Mouse (Mus musculus) R1 (cell line): ENCODE results near the gene Brsk1.

Experiments used
- DNase-seq: peaks from one replicate; pipeline ENCODE4 v3.0.0-alpha.2; 2018; ENCODE audit warnings: low read depth, low spot score

The Brsk1 gene

GRCm38 (mm10) chr7:4739041-4739543 is 48.7 kb downstream of the Brsk1 start:
- no peak for DNase-seq

- DNase-seq, result peak; percentile 100
These were observed 49.3 kb downstream of the Brsk1 start, which contains the start of gene Kmt5c for GRCm38 (mm10) chr7:4739544-4740275. Gene Kmt5c (plus strand): TSS chr7:4740115.

DNA sequence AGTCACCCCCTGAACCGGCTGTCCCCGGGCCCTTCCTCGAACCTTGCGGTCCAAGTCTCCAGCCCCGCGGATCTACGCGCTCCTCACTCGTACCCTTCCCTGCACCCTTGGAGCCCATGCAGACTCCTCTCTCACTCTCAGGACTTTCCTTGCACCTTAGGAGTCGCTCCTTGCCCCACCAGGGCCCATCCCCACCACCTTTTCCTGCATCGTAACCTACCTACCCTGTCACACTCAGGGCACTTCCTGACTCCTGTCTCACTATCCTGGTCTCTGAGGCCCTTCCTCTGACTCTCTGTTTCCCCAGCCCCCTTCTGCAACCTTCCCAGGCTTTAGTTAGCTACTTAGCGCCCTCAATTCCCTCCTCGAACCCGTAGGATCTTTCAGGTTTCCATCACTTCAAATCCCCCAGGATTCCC is 49.9 kb downstream of the Brsk1 start:
- DNase-seq, result peak; percentile 56

- peak; percentile 94 for DNase-seq
These were observed 50.7 kb downstream of the Brsk1 start for GRCm38 (mm10) chr7:4741151-4741550.

- peak; percentile 40 for DNase-seq
These were observed 51.5 kb downstream of the Brsk1 start for GRCm38 (mm10) chr7:4741672-4742481.

DNA sequence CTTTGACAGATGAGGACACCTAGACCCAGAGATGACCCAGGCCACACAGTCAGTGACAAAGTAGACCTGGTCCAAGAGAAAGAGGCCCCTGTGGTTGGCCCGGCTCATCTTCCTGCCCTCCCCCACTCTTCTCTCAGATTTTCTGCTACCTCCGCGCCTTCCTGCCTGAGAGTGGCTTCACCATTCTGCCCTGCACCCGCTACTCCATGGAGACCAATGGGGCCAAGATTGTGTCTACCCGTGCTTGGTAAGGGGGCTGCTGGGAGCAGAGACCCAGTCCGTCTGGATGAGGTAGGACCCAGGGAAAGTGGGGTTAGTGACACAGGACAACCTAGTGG is 52.0 kb downstream of the Brsk1 start:
- DNase-seq, result no peak

GRCm38 (mm10) chr7:4743354-4743753 is 53.0 kb downstream of the Brsk1 start:
- no peak for DNase-seq

DNA sequence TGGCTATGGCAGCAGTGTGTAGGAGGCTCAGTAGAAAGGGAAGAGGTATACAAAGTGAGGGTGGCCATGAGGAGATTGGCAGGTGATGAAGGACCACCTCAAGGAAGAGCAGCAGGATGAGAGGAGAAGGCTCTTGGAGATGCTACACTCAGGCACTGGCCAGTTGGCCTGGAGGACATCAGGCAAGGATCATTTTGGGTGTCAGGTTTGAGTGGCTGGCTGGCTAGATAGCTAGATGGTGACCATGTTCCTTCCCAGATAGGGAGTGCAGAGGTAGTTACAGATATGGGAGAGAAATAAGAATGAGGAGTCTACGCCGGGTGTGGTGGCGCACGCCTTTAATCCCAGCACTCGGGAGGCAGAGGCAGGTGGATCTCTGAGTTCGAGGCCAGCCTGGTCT is 54.5 kb downstream of the Brsk1 start:
- no peak for DNase-seq

DNA sequence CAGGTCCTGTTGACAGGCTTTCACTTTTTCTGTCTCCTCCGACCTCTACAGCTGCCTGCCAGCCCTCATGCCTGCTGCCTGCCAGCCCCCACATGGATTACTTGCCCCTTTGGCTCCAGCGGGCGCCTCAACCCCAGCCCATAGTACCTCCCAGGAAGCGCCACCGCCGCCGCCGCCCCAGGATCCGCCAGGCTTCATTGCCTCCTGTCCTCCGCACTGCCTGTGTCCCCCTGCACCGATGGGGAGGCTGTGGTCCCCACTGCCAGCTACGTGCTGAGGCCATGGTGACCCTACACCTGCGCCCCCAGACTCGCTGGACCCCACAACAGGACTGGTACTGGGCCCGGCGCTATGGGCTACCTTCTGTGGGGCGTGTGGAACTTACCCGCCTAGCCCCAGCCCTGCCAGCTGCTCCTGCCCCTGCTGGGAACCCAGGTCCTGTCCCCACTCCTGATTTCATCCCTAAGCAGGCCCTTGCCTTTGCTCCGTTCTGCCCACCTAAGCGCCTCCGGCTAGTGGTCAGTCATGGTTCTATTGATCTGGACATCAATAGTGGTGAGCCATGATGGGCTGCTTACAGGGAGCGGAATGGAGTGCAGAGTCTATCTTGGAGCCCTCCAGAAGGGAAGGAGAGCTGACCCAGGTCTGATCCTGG is 56.0 kb downstream of the Brsk1 start:
- no peak for DNase-seq

DNA sequence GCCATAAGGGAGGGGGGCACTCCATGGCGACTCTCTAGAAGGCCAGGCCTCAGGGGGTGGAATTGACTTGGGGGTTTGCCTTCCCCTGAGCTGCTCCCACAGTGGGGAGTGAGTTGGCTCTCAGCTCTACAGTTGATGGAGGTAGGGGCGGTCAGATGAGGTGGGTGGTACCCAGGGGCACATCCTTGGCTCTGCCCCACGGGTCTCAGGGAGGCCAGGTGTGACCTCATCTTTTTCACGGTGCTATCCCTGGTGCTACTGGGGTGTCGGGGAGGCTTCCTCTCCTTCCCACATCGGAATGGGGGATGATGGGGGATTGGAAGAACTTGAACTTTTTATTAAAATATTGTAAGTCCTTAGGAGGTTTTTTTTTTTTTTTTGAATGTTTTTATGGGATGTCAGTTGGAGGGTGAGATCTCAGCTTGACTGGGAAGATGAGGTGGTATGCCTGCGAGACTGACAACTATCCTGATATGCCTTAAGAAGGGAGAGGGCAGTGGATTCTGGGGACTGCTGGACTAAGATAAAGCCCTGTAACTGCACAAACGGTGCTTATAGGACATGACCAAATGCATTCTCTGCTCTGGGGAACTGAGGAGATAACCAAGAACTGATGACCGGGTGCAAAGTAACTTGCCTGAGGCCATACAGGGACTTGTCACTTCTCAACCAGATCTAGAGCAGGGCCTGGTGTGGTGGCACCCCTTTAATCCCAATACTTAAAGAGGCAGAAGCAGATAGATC is 56.9 kb downstream of the Brsk1 start:
- no peak for DNase-seq

GRCm38 (mm10) chr7:4748321-4748720 is 57.9 kb downstream of the Brsk1 start:
- DNase-seq, result peak; percentile 77

- DNase-seq, result no peak
These were observed 58.8 kb downstream of the Brsk1 start for GRCm38 (mm10) chr7:4749169-4749568.

GRCm38 (mm10) chr7:4751971-4752820 is 61.8 kb downstream of the Brsk1 start:
- peak; percentile 98 for DNase-seq

- DNase-seq, result peak; percentile 99
These were observed 62.6 kb downstream of the Brsk1 start, which contains the start of gene Cox6b2 for GRCm38 (mm10) chr7:4752821-4753570. Gene Cox6b2 (minus strand): TSS chr7:4753094.

- no peak for DNase-seq
These were observed 69.3 kb downstream of the Brsk1 start for GRCm38 (mm10) chr7:4759670-4760069.

DNA sequence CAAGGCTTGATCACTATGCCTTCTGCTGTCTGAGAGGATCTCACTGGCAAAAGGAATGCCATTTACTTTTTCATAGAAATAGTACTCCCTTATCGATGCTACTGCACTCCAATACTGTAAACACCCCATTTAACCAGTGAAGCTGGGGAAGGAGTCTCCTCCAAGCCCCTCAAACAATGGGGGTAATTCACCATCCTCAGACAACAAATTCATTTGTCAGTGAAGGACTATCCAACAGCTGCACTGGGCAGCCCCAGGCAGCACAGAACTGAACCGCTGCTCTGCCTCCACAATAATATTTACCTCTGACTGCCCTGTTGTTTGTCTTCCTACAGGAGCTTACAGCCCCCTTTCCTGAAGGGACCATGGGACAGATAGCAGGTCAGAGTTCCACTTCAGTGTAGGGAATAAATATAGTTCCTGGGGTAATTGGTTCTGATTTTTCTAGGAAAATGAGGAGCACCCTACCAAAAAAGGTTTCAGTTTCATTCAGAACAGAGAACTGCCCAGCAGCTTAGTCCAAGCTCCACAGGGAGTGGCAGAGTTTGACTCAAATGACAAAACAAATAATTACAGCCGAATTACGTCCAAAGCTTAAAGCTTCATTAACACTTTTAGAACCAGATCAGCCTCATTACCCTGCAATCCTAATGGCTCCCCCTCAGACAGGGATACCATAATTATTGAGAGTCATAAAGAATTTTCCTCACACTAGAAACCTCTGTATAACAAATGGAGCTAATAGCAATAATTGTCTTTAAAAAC is 74.7 kb downstream of the Brsk1 start:
- DNase-seq, result no peak
